Mouse (Mus musculus) embryo, embryonic 10.5 days (tissue): Measurements from ENCODE around the gene Nr2f6.
A peak's percentile ranks its signal among the peaks of the same experiment; 100 is the strongest.

ENCODE experiments used
- DNase-seq: peaks from one replicate; pipeline ENCODE4 v3.0.0-alpha.2; 2015; ENCODE audit warnings: low spot score

The Nr2f6 gene

DNA sequence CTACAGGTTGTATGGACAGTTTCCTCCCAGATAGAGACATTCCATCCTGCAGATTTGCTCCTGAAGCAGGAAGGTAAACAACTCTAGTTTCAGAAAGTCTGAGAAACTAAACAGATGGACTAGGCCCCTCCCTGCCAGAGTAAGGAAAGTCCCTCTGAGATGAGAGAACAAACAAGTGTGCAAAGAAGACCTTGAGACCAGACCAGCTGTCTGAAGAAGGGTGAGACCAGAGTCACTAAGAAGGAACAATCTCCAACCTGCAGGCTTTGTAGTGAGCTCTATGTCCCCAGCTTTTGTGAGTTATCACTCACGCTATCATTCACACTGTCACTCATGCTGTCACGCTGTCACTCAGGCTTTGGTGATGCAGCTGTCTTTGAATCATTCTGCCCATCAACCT is 9.9 kb upstream of the Nr2f6 start:
- DNase-seq, result no peak

DNA sequence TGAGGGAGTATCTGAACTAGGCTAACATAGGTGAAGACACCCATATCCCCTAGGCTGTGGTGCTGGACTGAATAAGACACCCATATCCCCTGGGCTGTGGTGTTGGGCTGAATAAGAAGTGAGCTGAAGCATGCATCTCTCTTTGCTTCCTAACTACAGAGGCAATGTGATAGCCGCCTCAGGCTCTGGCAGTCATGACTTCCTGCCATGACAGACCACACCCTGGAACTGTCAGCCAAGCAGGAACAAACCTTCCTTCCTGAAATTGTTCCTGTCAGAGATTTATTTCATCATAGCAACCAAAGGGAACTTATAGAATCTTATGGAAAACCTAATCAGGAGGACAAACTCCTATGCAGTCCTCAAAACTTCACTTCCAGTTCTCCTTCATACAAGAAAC is 6.5 kb upstream of the Nr2f6 start:
- no peak for DNase-seq

DNA sequence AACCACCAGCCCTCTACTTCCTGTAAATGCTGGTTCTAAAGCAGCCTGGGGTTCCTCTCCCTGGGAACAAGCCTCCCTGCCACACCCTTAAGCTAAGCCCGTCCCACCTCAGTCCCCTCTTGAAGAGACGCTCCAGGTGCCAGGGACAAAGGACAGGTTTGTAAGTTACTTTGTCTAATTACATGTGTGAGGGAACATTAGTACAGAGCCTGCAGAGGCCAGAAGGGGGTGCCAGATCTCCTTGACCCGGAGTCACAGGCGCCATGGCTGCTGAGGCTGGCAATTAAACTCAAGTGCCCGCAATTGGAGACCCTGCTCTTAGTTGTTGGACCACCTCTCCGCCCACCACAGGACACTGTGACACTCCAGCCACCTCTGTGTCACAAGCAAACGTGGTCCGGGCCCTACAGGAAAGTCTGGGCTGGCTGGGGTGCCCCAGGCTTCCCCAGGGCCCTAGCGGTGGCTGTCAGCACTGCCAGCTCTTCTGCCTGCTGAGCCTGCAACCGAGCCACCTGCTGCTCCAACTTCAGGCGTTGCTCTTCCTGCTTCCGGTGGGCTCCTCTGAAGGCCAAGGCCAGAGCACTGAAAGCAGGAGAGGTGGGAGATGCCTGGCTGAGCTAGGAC is 3.6 kb upstream of the Nr2f6 start:
- no peak for DNase-seq

DNA sequence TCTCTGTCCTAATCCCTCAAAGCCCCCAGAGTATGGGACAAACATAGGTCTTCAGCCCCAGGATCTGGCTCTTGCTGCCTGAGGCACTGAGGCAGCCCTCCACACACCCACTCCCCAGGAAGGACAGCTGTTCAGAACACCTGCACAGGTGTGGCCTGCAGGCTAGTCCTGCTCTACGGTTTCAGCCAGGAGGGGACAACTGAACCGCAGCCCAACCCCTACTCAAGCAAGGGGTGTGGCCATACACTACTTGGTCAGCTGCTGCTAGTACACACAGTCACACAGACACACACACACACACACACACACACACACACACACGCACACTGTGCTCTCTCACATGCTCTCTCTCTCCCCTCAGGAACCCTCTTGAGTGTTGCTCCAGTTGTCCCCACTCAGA is 2.1 kb upstream of the Nr2f6 start:
- DNase-seq, result no peak

DNA sequence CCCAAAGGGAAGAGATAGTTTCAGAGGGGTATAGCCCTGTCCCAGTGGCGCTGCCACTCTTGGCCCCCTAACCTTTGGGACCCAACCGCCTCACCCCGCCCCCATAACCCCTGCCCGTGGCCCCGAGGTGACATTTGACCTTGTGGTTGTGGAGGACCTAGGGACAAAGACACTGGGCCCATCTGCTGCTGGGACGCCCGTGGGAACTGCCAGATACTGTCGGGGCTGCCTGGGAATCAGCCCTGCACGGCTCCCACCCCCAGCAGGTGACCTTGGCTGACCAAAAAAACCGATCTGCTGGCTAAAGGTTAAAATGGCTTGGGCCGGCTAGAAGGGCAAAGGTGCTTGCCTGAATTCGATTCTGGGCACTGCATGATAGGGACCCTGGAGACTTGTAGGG is 1.6 kb upstream of the Nr2f6 start:
- peak; percentile 61 for DNase-seq

DNA sequence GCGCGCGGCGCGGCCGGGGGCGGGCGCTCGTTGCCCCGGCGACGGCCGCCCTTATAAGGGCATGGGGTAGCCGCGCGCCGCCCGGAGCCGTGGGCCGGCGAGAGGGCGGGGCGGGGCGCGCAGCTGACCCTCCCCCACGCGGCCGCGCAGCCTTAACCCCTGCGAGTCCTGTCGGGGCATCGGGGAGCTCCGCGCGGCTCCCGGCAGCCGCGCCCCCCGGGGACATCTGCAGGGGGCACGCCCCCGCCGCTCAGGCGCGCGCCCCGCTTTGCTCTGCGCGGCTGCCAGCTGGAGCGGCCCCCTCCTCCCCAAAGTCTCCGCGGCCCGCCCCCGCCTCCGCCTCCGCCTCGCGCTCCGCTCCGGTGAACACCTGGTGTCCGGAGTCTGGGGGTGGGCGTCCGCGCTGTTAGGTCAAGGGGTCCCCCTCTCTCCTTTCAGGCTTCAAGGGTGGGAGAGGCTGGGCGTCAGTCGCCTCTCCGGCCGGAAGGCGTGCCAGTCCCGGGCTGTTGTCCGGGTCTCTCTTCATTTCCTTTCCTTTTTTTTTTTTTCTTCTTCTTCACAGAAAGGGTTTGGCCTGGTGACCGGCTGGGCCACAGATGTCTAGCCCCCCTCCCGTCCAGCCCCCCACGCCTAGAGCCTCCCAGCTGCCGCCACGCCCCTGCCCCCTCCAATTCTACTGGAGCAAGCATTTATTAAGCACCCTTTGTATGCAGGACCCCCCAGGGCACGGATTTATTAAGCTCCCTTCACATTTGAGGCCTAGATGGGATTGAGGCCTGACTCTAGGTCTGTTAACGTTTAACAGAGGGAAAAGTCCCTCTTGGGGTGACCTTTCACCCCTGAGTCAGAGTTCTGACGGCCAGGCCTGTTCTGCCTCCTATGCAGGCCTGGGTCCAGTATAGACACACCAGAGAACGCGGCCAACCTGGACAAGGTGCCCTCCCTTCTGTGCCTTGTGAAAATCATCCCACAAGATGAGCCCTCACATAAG is 506 bp upstream of the Nr2f6 start:
- DNase-seq, result peak; percentile 92

- no peak for DNase-seq
These were observed 1.3 kb downstream of the Nr2f6 start for GRCm38 (mm10) chr8:71380178-71381171.

DNA sequence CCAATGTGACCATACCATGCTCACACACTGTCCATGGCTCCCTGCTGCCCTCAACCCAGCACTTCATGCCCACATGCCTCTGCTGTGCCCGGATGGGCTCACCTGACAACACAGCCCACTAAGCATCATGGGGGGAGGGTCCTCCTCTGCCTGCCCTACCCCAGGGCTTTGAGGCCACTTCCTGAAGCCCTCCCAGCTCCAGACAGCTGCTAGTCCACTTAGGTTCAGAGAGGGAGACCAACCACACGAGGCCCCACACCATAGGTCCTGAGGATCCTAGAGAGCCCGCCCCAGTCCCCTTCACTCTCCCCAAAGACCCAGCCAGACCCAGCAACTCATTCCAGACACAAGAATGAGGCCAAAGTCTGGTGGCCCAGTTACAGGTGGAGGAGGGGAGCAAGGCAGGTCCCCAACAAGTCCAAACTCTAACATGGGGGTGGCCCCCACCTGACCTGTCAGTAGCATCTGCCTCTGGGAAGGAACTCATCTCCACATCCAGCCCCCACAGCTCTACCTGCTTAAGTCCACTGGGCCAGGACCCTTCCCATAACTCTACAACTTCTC is 2.2 kb downstream of the Nr2f6 start:
- no peak for DNase-seq

DNA sequence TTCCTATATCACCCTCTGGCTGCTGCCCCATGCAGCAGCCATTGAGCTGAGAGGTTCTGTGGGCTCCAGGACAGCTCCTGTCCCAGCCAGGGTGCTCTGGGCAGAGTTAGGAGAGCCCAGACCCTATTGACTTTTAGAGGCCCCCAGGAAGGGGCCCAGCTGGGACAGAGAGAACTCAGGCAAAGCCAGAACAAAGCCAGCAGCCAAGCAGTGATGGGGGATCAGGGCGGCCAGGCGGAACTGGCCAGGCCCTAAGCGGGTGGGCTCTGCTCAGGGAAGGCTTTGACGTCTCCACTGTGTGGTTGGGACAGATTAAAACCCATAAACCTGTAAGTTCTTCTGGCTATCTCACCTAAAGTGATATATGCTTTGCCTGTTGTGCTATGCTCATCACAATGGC is 2.8 kb downstream of the Nr2f6 start:
- DNase-seq, result no peak

GRCm38 (mm10) chr8:71376423-71377030 is 5.2 kb downstream of the Nr2f6 start:
- no peak for DNase-seq

DNA sequence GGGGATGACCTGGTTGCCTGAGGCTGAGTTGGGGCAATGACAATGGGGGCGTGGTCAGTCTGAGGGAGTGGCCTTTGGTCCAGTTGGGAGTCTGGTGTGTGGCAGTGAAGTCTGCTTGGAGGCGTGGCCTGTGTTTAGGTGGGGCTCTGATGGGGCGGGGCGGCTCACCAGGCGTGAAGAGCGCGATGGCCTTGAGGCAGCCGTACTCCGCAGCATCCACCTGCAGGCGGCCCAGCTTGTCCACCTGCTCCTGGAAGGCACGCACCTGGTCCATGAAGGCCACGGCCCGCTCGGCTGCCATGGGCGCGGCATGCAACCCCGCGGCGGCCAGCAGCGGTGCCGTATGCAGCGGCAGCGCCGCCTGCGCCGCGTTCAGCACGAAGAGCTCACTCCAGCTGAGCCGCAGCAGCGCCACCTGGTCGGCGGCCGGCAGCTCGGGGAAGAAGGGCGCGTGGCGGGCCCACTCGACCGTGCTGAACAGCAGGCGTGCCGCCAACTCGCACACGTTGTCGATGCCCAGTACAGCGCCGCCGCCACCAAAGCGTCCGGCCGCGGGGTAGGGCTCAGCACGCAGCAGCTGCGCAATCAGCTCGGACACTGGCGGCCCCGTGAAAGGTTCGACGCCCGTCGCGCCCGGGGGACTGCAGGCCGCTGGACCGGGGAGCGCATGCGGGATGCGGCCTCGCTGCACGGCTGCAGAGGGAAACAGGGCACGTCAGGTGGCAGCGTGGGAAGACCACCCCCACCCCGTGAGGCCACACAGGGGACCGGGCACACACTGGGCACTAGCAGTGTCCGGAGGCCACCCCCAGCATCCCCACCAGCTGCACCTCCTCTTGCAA is 6.0 kb downstream of the Nr2f6 start:
- DNase-seq, result peak; percentile 77

DNA sequence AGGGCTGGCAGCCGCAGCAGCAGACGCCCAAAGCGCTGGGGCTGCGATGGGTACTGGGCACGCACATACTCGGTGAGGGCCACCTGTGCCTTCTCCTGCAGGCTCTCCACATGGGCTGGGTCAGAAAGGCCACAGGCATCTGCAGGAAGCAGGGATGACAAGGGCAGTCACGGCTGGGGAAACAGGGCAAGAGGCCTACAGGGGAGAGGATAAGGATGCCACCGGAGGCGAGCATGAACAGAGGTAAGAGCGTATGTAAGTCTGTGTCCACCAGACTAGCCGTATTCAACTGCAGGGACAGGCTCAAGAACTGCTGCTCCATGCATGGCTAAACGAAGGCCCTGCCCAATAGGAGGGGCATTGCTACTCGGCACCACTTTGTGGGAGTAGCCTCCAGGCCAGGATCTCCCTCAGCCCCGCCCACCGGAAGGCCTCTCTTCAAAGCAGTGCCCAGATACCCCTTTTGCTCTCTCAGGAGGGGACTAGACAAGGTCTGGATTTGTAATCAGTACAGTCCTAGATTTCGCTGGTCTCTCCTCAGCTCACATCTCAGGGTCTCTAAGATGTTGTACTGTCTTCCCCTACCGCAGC is 7.0 kb downstream of the Nr2f6 start:
- peak; percentile 39 for DNase-seq

DNA sequence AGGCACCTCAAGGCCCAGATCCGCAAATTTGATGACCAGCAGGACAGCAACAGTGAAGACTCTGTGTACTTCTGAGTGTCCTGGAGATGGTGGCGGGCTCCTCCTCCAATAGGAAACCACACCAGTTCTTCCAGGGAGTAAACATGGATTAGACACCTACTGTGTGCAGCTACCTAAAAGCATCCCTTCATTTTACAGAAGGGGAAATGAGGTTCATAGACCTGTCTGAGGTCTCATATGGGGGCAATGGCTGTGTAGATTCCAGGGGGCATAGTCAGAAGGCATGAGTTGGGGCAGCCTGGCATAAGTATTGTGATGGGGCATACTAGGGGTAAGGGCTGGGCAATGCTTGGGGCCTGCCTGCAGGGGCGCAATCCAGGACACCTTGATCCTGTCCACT is 8.8 kb downstream of the Nr2f6 start:
- no peak for DNase-seq

- peak; percentile 4 for DNase-seq
These were observed 9.3 kb downstream of the Nr2f6 start for GRCm38 (mm10) chr8:71372427-71372826.

DNA sequence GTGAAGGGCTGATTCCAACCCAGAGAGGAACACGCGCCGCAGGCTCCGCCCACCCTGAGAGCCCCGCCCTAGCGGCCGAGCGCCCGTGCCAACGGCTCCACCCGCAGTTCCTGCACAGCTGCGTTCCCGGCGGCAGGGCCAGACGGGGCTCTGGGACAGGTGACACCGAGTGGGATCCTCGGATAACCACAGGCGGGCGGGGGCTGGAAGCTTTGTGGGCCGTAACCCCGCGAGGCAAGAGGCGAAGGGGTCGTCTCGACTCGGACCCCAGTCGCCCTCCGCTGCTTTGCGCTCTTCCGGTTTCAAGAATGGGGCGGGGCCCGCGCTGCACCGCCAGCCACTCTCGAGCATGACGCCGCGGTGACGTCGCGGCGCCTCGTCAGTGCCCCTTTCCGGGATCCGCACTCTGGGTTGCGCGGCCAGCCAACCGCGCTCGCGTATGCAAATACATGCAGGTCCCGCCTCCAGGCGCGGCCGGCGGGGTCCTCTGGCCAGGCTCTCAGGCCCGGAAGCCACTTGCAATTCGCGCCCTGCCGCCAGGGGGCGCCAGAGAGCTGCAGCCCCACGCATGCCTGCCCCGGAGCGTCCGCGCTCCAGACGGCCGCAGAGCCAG is 10.4 kb downstream of the Nr2f6 start, which contains the start of gene Ocel1:
Gene Ocel1, plus strand, starts transcription at position 63 of the 613 bp plus-strand sequence.
- DNase-seq, result peak; percentile 98

- DNase-seq, result no peak
These were observed 11.0 kb downstream of the Nr2f6 start for GRCm38 (mm10) chr8:71370711-71371235.

DNA sequence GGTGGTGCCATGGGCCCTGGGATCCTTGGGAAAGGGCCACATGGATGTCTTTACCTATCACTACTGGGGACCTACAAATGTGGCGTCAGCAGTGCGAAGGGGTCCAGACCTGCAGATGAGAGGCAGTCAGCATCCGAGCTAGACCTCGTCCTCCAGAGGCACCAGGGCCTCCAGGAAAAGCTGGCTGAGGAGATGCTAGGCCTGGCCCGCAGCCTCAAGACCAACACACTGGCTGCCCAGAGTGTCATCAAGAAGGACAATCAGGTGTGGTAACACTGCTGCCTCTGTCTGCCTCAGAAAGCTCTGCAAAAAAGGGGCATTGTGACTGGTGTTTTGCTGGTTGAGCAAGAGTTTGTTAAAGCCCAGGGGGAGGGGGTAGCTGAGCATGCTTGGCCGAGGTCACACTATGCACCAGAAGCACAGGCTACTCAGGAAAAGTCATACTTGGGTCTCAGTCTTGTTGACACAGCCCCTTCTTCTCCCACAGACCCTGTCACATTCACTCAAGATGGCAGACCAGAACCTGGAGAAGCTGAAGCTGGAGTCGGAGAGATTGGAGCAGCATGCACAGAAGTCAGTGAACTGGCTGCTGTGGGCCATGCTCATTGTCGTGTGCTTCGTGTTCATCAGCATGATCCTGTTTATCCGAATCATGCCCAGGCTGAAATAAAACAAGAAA is 12.6 kb downstream of the Nr2f6 start:
- no peak for DNase-seq

- no peak for DNase-seq
These were observed 13.4 kb downstream of the Nr2f6 start for GRCm38 (mm10) chr8:71368366-71368765.
